Mouse (Mus musculus): Measurements from ENCODE around the gene Fndc7.

Fndc7 gene

GRCm38 (mm10) chr3:108889908-108890307 is at the start of gene Fndc7:
Gene Fndc7, minus strand, starts transcription at chr3:108890008.
- DNase-seq (ENCODE audit: low spot score), result no peak

- no peak for DNase-seq (ENCODE audit: low spot score)
Measured at GRCm38 (mm10) chr3:108939573-108939972, 49.8 kb upstream of the Fndc7 start, which contains the start of gene Henmt1. Gene Henmt1, plus strand, starts transcription at chr3:108939873.

- no peak for DNase-seq (ENCODE audit: low spot score)
Measured at GRCm38 (mm10) chr3:108938691-108939090, 48.9 kb upstream of the Fndc7 start.

GRCm38 (mm10) chr3:108933557-108933956 is 43.7 kb upstream of the Fndc7 start:
- DNase-seq (ENCODE audit: low spot score), result no peak

- DNase-seq (ENCODE audit: low spot score), result no peak
Measured at GRCm38 (mm10) chr3:108926308-108926707, 36.5 kb upstream of the Fndc7 start.

- no peak for DNase-seq (ENCODE audit: low spot score)
Measured at GRCm38 (mm10) chr3:108925677-108926076, 35.9 kb upstream of the Fndc7 start.

- no peak for DNase-seq (ENCODE audit: low spot score)
Measured at GRCm38 (mm10) chr3:108921822-108922221, 32.0 kb upstream of the Fndc7 start.

- DNase-seq (ENCODE audit: low spot score), result no peak
Measured at GRCm38 (mm10) chr3:108920442-108921070, 30.7 kb upstream of the Fndc7 start.

GRCm38 (mm10) chr3:108918852-108919251 is 29.0 kb upstream of the Fndc7 start:
- no peak for DNase-seq (ENCODE audit: low spot score)

GRCm38 (mm10) chr3:108917986-108918385 is 28.2 kb upstream of the Fndc7 start:
- DNase-seq (ENCODE audit: low spot score), result no peak

- DNase-seq (ENCODE audit: low spot score), result no peak
Measured at GRCm38 (mm10) chr3:108916857-108917256, 27.0 kb upstream of the Fndc7 start.

GRCm38 (mm10) chr3:108915999-108916398 is 26.2 kb upstream of the Fndc7 start:
- DNase-seq (ENCODE audit: low spot score), result no peak

- peak; percentile 90 for DNase-seq (ENCODE audit: low spot score)
Measured at GRCm38 (mm10) chr3:108911548-108912413, 22.0 kb upstream of the Fndc7 start, which contains the start of gene Prpf38b. Gene Prpf38b, minus strand, starts transcription at chr3:108911727.

GRCm38 (mm10) chr3:108911081-108911547 is 21.3 kb upstream of the Fndc7 start:
- DNase-seq (ENCODE audit: low spot score), result peak; percentile 49

- DNase-seq (ENCODE audit: low spot score), result peak; percentile 11
Measured at GRCm38 (mm10) chr3:108910303-108911080, 20.7 kb upstream of the Fndc7 start.

- no peak for DNase-seq (ENCODE audit: low spot score)
Measured at GRCm38 (mm10) chr3:108902934-108903333, 13.1 kb upstream of the Fndc7 start.

GRCm38 (mm10) chr3:108902038-108902437 is 12.2 kb upstream of the Fndc7 start:
- DNase-seq (ENCODE audit: low spot score), result no peak

- no peak for DNase-seq (ENCODE audit: low spot score)
Measured at GRCm38 (mm10) chr3:108900681-108901080, 10.9 kb upstream of the Fndc7 start.

- DNase-seq (ENCODE audit: low spot score), result no peak
Measured at GRCm38 (mm10) chr3:108900147-108900546, 10.3 kb upstream of the Fndc7 start.

- DNase-seq (ENCODE audit: low spot score), result no peak
Measured at GRCm38 (mm10) chr3:108898640-108899039, 8.8 kb upstream of the Fndc7 start.

- no peak for DNase-seq (ENCODE audit: low spot score)
Measured at GRCm38 (mm10) chr3:108892914-108893313, 3.1 kb upstream of the Fndc7 start.

GRCm38 (mm10) chr3:108892080-108892479 is 2.3 kb upstream of the Fndc7 start:
- no peak for DNase-seq (ENCODE audit: low spot score)
